Mouse (Mus musculus) liver, embryonic 14.5 days (tissue): ENCODE results near the gene C1ra.
"Not testable (repeated sequence)": the region's sequence is repeated elsewhere in the genome, so short reads cannot be mapped to it uniquely, and the experiment has no call there.

ENCODE experiments used
- CTCF ChIP-seq: IDR thresholded peaks from 2 replicates; pipeline ENCODE4 v1.5.1; 2016; ENCODE audit warnings: antibody characterized with exemption, low read depth, control low read depth
- EP300 ChIP-seq: IDR thresholded peaks from 2 replicates; pipeline ENCODE4 v1.6.1; 2016; ENCODE audit warnings: antibody characterized with exemption, low read depth

- not testable (repeated sequence) for TF ChIP-seq CTCF, EP300
Measured at GRCm38 (mm10) chr6:124475335-124476075, 36.7 kb upstream of the C1ra start.
